Mouse (Mus musculus) embryonic fibroblast, embryonic 13.5 days (primary cell): ENCODE measurements around the gene Rapgef2.

Source experiments
- CTCF ChIP-seq: IDR thresholded peaks from 2 replicates; pipeline ENCODE4 v1.5.1; 2011; ENCODE audit warnings: mild to moderate bottlenecking, control low read depth, low read length, moderate library complexity, borderline replicate concordance; ENCODE audit not compliant: insufficient read depth
- POLR2A ChIP-seq: IDR thresholded peaks from 2 replicates; pipeline ENCODE4 v1.6.1; 2011; ENCODE audit warnings: low read depth, mild to moderate bottlenecking, control low read depth, low read length, moderate library complexity

DNA sequence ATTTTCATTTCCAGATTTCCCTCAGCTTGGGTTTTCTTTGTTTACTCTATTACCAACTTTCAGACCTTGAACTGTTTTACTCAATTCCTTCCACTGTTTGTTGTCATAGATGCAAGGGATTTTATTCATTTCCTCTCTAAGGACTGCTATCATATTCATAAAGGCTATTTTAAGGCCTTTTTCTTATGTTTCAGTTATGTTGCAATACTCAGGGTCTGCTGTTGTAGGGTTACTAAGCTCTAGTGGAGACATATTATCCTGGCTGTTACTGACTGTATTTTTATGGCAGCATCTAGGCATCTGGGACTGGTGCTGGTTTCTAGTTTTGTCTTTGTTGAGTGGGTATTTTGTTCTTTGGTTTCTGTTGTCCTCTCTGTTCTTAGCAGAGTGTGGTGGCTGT is 128.1 kb downstream of the Rapgef2 start:
- TF ChIP-seq POLR2A (no peak), CTCF (no peak)
